ENCODE assay signal across 22 mouse cellular contexts in the genomic region with DNA sequence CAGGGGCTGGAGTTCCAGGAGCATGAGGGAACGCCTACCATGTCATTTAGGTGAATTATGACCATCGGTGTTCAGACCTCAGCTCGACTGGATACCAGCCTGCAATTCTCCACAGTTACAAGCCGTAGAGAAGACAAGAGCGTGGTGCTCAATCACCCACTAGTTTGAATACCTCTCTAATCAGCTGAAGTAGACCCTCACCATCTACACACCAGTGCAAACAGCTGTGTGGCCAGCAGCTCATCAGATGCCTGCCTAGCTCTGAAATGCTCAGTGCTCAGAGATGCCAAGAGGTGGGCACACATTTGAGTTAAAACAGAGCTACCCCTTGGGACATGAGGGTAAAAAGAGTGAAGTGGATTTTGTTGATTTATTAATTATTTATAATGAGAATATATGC.
A peak's percentile ranks its signal among the peaks of the same experiment; 100 is the strongest.
DNase-seq lines count a peak whose midpoint lies in the region; ATAC-seq lines count a peak whose summit lies in the region.
"Had no signal": no experiment of that assay in that cellular context is flagged by ENCODE, and none has a peak within 500 bp of the region (broad histone marks: within the 10 kb centered on the region; RNA-seq: fewer than 3 reads in every experiment).

No protein-coding gene starts in this region.

- no peaks in the 10 kb centered on the region for H3K27me3 ChIP-seq in kidney, embryonic 15.5 days
- no peaks in the 10 kb centered on the region for H3K27me3 ChIP-seq in limb, embryonic 12.5 days
- no peaks in the 10 kb centered on the region for H3K27me3 ChIP-seq in neural tube, embryonic 12.5 days (replicated peaks)
- no peaks in the 10 kb centered on the region for H3K27me3 ChIP-seq in hindbrain, embryonic 12.5 days
- H3K27me3 ChIP-seq: CH12.LX; embryonic facial prominence, embryonic 12.5 days; forebrain, embryonic 15.5 days; hindbrain, embryonic 13.5 days; Patski had no signal

- H3K4me1 ChIP-seq in kidney, embryonic 15.5 days: peaks cover 12% of the 10 kb centered on the region
- H3K4me1 ChIP-seq in limb, embryonic 12.5 days (replicated peaks): peaks cover 6% of the 10 kb centered on the region; the same call in 1 of the 2 replicates
- peaks cover 6% of the 10 kb centered on the region; the same call in 1 of the 2 replicates for H3K4me1 ChIP-seq in neural tube, embryonic 12.5 days
- 0 out of 2 replicates have a peak, but pooled peaks cover 4% of the 10 kb centered on the region for H3K4me1 ChIP-seq in hindbrain, embryonic 12.5 days
- H3K4me1 ChIP-seq: embryonic facial prominence, embryonic 12.5 days; forebrain, embryonic 15.5 days; heart, embryonic 10.5 days had no signal

- H3K9ac ChIP-seq in kidney, embryonic 15.5 days: no peak overlapping the region
- no peak overlapping the region for H3K9ac ChIP-seq in limb, embryonic 12.5 days (replicated peaks)
- no peak overlapping the region for H3K9ac ChIP-seq in neural tube, embryonic 12.5 days
- no peak overlapping the region for H3K9ac ChIP-seq in hindbrain, embryonic 12.5 days
- H3K9ac ChIP-seq: embryonic facial prominence, embryonic 12.5 days; forebrain, embryonic 15.5 days; hindbrain, embryonic 13.5 days had no signal

- H3K4me2 ChIP-seq in kidney, embryonic 15.5 days: peak overlapping the region; percentile 8; the same call in 1 of the 2 replicates
- H3K4me2 ChIP-seq in limb, embryonic 12.5 days: peak overlapping the region; percentile 21; the same call in 1 of the 2 replicates
- no peak overlapping the region for H3K4me2 ChIP-seq in neural tube, embryonic 12.5 days (replicated peaks)
- H3K4me2 ChIP-seq in hindbrain, embryonic 12.5 days (replicated peaks): no peak overlapping the region
- H3K4me2 ChIP-seq: embryonic facial prominence, embryonic 12.5 days; forebrain, embryonic 15.5 days; hindbrain, embryonic 13.5 days had no signal

- 11% methylated on average over 5 of the region's 5 CpGs for WGBS in kidney, embryonic 15.5 days
- 22% methylated on average over 5 of the region's 5 CpGs for WGBS in limb, embryonic 12.5 days
- 8% methylated on average over 5 of the region's 5 CpGs for WGBS in neural tube, embryonic 12.5 days
- whole genome bisulfite sequencing in hindbrain, embryonic 12.5 days: 24% methylated on average over 5 of the region's 5 CpGs

- no peaks in the 10 kb centered on the region for H3K9me3 ChIP-seq in kidney, embryonic 15.5 days (replicated peaks)
- no peaks in the 10 kb centered on the region for H3K9me3 ChIP-seq in limb, embryonic 12.5 days
- H3K9me3 ChIP-seq in neural tube, embryonic 12.5 days: no peaks in the 10 kb centered on the region
- no peaks in the 10 kb centered on the region for H3K9me3 ChIP-seq in hindbrain, embryonic 12.5 days (replicated peaks)
- H3K9me3 ChIP-seq: embryonic facial prominence, embryonic 12.5 days; forebrain, embryonic 15.5 days; heart, embryonic 10.5 days; hindbrain, embryonic 13.5 days had no signal

- ATAC-seq in kidney, embryonic 15.5 days (replicated peaks; ENCODE audit: low FRiP score): no peak
- ATAC-seq in limb, embryonic 12.5 days (ENCODE audit: insufficient number of reproducible peaks, insufficient read depth, low FRiP score, low TSS enrichment, low read depth): no peak
- peak; percentile 66 for ATAC-seq in neural tube, embryonic 12.5 days (ENCODE audit: low FRiP score, low read depth)
- no peak for ATAC-seq in hindbrain, embryonic 12.5 days (ENCODE audit: low FRiP score)
- ATAC-seq: activated CD4-positive, CD25-positive, alpha-beta regulatory T cell, adult 4 months; forebrain, embryonic 15.5 days; Patski had no signal

- no peaks in the 10 kb centered on the region for H3K36me3 ChIP-seq in kidney, embryonic 15.5 days
- H3K36me3 ChIP-seq in limb, embryonic 12.5 days: no peaks in the 10 kb centered on the region
- H3K36me3 ChIP-seq in neural tube, embryonic 12.5 days: no peaks in the 10 kb centered on the region
- no peaks in the 10 kb centered on the region for H3K36me3 ChIP-seq in hindbrain, embryonic 12.5 days
- H3K36me3 ChIP-seq: embryonic facial prominence, embryonic 12.5 days; forebrain, embryonic 15.5 days; heart, embryonic 10.5 days; hindbrain, embryonic 13.5 days had no signal

- no peak overlapping the region for H3K4me3 ChIP-seq in kidney, embryonic 15.5 days (replicated peaks)
- no peak overlapping the region for H3K4me3 ChIP-seq in limb, embryonic 12.5 days (replicated peaks)
- H3K4me3 ChIP-seq in neural tube, embryonic 12.5 days: no peak overlapping the region
- no peak overlapping the region for H3K4me3 ChIP-seq in hindbrain, embryonic 12.5 days
- H3K4me3 ChIP-seq: embryonic facial prominence, embryonic 12.5 days; forebrain, embryonic 15.5 days; heart, embryonic 10.5 days; hindbrain, embryonic 13.5 days had no signal

- no peak overlapping the region for H3K27ac ChIP-seq in kidney, embryonic 15.5 days
- no peak overlapping the region for H3K27ac ChIP-seq in limb, embryonic 12.5 days
- no peak overlapping the region for H3K27ac ChIP-seq in neural tube, embryonic 12.5 days
- no peak overlapping the region for H3K27ac ChIP-seq in hindbrain, embryonic 12.5 days
- H3K27ac ChIP-seq: embryonic facial prominence, embryonic 12.5 days; forebrain, embryonic 15.5 days; heart, embryonic 10.5 days; hindbrain, embryonic 13.5 days had no signal

- no peak for DNase-seq in kidney, adult 8-10 months
- peak; percentile 33 for DNase-seq in embryo, embryonic 10.5 days (ENCODE audit: low spot score)
- DNase-seq in testis, postnatal 10 days (ENCODE audit: low spot score): no peak
- DNase-seq: adrenal gland, postnatal 14 days; cerebellum, adult 11-12 months; cerebellum, adult 9-10 months; cerebellum, postnatal 25 days; gastrocnemius, postnatal 10 days; heart, adult 18-20 months; heart, postnatal 10 days; heart, postnatal 4 days had no signal

Comparison
In these comparisons a context has a peak if more than half of its experiments do, and no peak if none do; other contexts are left out.
1. H3K4me2 ChIP-seq: peak in kidney, embryonic 15.5 days (single experiment) and limb, embryonic 12.5 days (single experiment); none in neural tube, embryonic 12.5 days (single experiment) and hindbrain, embryonic 12.5 days (single experiment).